In the genomic region with DNA sequence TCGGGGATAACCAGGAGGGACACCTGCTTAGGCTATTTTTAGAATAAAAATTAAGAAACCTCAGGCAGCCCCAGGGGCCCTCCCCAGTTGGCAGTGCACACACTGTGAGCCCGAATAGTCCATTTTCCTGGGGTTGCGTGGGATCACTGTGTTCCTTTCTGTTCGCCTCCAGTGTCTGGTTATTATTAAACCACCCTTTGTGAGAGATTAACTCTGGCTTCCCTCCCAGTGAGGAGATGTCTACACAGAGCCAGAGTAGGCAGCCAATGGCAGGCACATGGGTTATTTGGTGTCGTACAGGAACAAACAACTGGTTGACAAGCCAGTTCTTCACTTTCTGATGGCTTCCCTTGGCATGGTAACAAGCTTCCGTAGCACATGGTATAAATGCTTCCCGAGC, we compare ENCODE assay signal across 7 mouse cellular contexts.
DNase-seq lines count a peak whose midpoint lies in the region; ATAC-seq lines count a peak whose summit lies in the region.

No protein-coding gene starts in this region.

- H3K9me3 ChIP-seq in limb, embryonic 15.5 days = no peaks in the 10 kb centered on the region
- no peaks in the 10 kb centered on the region for H3K9me3 ChIP-seq in limb, embryonic 10.5 days (replicated peaks)
- H3K9me3 ChIP-seq in forebrain, embryonic 16.5 days (ENCODE audit: control insufficient read depth, low read length) = no peaks in the 10 kb centered on the region
- peaks cover 4% of the 10 kb centered on the region; the same call in 1 of the 2 replicates for H3K9me3 ChIP-seq in hindbrain, embryonic 10.5 days

- no peaks in the 10 kb centered on the region for H3K36me3 ChIP-seq in limb, embryonic 15.5 days
- no peaks in the 10 kb centered on the region for H3K36me3 ChIP-seq in limb, embryonic 10.5 days
- H3K36me3 ChIP-seq in forebrain, embryonic 16.5 days (ENCODE audit: control insufficient read depth, insufficient read depth) = no peaks in the 10 kb centered on the region
- H3K36me3 ChIP-seq in hindbrain, embryonic 10.5 days = no peaks in the 10 kb centered on the region

- no peaks in the 10 kb centered on the region for H3K27me3 ChIP-seq in limb, embryonic 15.5 days
- H3K27me3 ChIP-seq in limb, embryonic 10.5 days (ENCODE audit: low read depth, poor library complexity, severe bottlenecking) = peaks cover 38% of the 10 kb centered on the region
- no peaks in the 10 kb centered on the region for H3K27me3 ChIP-seq in forebrain, embryonic 16.5 days (replicated peaks; ENCODE audit: control insufficient read depth, insufficient read depth, low read length)
- peaks cover 10% of the 10 kb centered on the region for H3K27me3 ChIP-seq in hindbrain, embryonic 10.5 days (ENCODE audit: insufficient read depth, poor library complexity, severe bottlenecking)

- no peak overlapping the region for H3K4me2 ChIP-seq in limb, embryonic 15.5 days
- no peak overlapping the region for H3K4me2 ChIP-seq in forebrain, embryonic 16.5 days (ENCODE audit: low read length)

- no peak overlapping the region for H3K4me3 ChIP-seq in limb, embryonic 15.5 days
- H3K4me3 ChIP-seq in limb, embryonic 10.5 days = no peak overlapping the region
- no peak overlapping the region for H3K4me3 ChIP-seq in forebrain, embryonic 16.5 days (replicated peaks; ENCODE audit: low read length)
- no peak overlapping the region for H3K4me3 ChIP-seq in hindbrain, embryonic 10.5 days

- H3K27ac ChIP-seq in limb, embryonic 15.5 days = no peak overlapping the region
- H3K27ac ChIP-seq in limb, embryonic 10.5 days = no peak overlapping the region
- H3K27ac ChIP-seq in forebrain, embryonic 16.5 days (ENCODE audit: low read length) = no peak overlapping the region
- H3K27ac ChIP-seq in hindbrain, embryonic 10.5 days = no peak overlapping the region

- ATAC-seq in limb, embryonic 15.5 days (ENCODE audit: insufficient number of reproducible peaks, low FRiP score, low TSS enrichment, low read depth) = peak; percentile 26; the same call in 1 of the 2 replicates
- ATAC-seq in forebrain, embryonic 16.5 days = peak; percentile 89

- DNase-seq in limb, embryonic 10.5 days (ENCODE audit: low spot score) = no peak
- peak; percentile 90 for DNase-seq in heart, adult 8-10 months (ENCODE audit: low spot score)
- DNase-seq in layer of hippocampus, adult 8-10 months (ENCODE audit: low spot score in 2 of 2) = peak; percentile 60 to 63
- no peak for DNase-seq in thymus, postnatal 10 days (ENCODE audit: low spot score in 2 of 2)
- DNase-seq in hindbrain, embryonic 10.5 days (ENCODE audit: low spot score) = no peak

- H3K9ac ChIP-seq in limb, embryonic 15.5 days = no peak overlapping the region
- H3K9ac ChIP-seq in forebrain, embryonic 16.5 days (replicated peaks; ENCODE audit: low read depth, low read length) = no peak overlapping the region

- 45% methylated on average over 7 of the region's 7 CpGs for WGBS in limb, embryonic 15.5 days
- WGBS in limb, embryonic 10.5 days = 88% methylated on average over 7 of the region's 7 CpGs
- WGBS in forebrain, embryonic 16.5 days = 27% methylated on average over 7 of the region's 7 CpGs
- WGBS in hindbrain, embryonic 10.5 days = 84% methylated on average over 7 of the region's 7 CpGs

- H3K4me1 ChIP-seq in limb, embryonic 15.5 days = peaks cover 27% of the 10 kb centered on the region
- H3K4me1 ChIP-seq in limb, embryonic 10.5 days = peaks cover 17% of the 10 kb centered on the region
- no peaks in the 10 kb centered on the region for H3K4me1 ChIP-seq in forebrain, embryonic 16.5 days (replicated peaks; ENCODE audit: control insufficient read depth, insufficient read depth, low read length)
- H3K4me1 ChIP-seq in hindbrain, embryonic 10.5 days (replicated peaks) = no peaks in the 10 kb centered on the region

Comparison
In these comparisons a context has a peak if more than half of its experiments do, and no peak if none do; other contexts are left out.
1. DNase-seq: peak in heart, adult 8-10 months (single experiment) and layer of hippocampus, adult 8-10 months (2 of 2); none in limb, embryonic 10.5 days (single experiment), thymus, postnatal 10 days (0 of 2) and hindbrain, embryonic 10.5 days (single experiment).